In genomic region chr1:188192971-188193370, GRCm38 (mm10) we compare ENCODE assay signal across 18 mouse cellular contexts.
"Had no signal": no experiment of that assay in that cellular context is flagged by ENCODE, and none has a peak within 500 bp of the region (broad histone marks: within the 10 kb centered on the region; RNA-seq: fewer than 3 reads in every experiment).

No protein-coding gene starts in this region.

- H3K9ac ChIP-seq: lung, embryonic 14.5 days; midbrain, embryonic 12.5 days; neural tube, embryonic 13.5 days; neural tube, embryonic 15.5 days had no signal

- H3K27me3 ChIP-seq: midbrain, embryonic 12.5 days had no signal

- H3K4me2 ChIP-seq: lung, embryonic 14.5 days; midbrain, embryonic 12.5 days; neural tube, embryonic 13.5 days; neural tube, embryonic 15.5 days had no signal

- H3K27ac ChIP-seq: midbrain, embryonic 10.5 days; midbrain, embryonic 12.5 days; neural tube, embryonic 13.5 days; neural tube, embryonic 15.5 days had no signal

- H3K36me3 ChIP-seq: midbrain, embryonic 10.5 days; midbrain, embryonic 12.5 days; neural tube, embryonic 13.5 days; neural tube, embryonic 15.5 days had no signal

- H3K4me1 ChIP-seq: midbrain, embryonic 10.5 days; midbrain, embryonic 12.5 days had no signal

- DNase-seq: lung, embryonic 14.5 days; lung, postnatal 10 days; lung, postnatal 4 days; midbrain, embryonic 14.5 days; retina, postnatal 1 day; right cerebral cortex, adult 18-20 months; right cerebral cortex, postnatal 25 days; right cerebral cortex, postnatal 4 days; spleen, adult 18-20 months; thymus, adult 18-20 months; thymus, postnatal 25 days; thymus, postnatal 4 days had no signal

- H3K4me3 ChIP-seq: midbrain, embryonic 10.5 days; midbrain, embryonic 12.5 days; myocyte; neural tube, embryonic 13.5 days; neural tube, embryonic 15.5 days had no signal

- ATAC-seq: midbrain, embryonic 16.5 days had no signal

- H3K9me3 ChIP-seq: midbrain, embryonic 10.5 days; midbrain, embryonic 12.5 days; neural tube, embryonic 13.5 days; neural tube, embryonic 15.5 days had no signal
